Mouse (Mus musculus) heart, postnatal 14 days (tissue): ENCODE results near the gene Il25. TPM values are rescaled to one million over a fixed set of nuclear protein-coding genes. Genes with fewer than 3 reads are reported as not detected.

ENCODE experiments used
- DNase-seq, 2 experiments: peaks; one replicate each; pipeline ENCODE4 v3.0.0; 2021 to 2022
- intact Hi-C: fragments of 180-260 bp; cut with DNase I; formaldehyde crosslinking; loops from one replicate; pipeline ENCODE4 v1.15.1; 2025
- long read RNA-seq, 2 experiments: library from polyadenylated mRNA; stranded (forward); transcript quantifications; one replicate each; pipeline ENCODE4 v2.0.0; 2021
- total RNA-seq, 2 experiments: library from RNA; stranded (reverse); gene quantifications; 2 replicates each; pipeline ENCODE4 v1.2.3; 2021

Il25 gene
- total RNA-seq = not detected
- long read RNA-seq, experiment 1 = 0 reads
- long read RNA-seq, experiment 2 = 0 reads

- intact Hi-C loops = no loop called here
- DNase-seq = no peak
These were observed at the start of gene Il25 for GRCm38 (mm10) chr14:54932645-54933150. Gene Il25 (plus strand): TSS chr14:54932695.

GRCm38 (mm10) chr14:54883154-54884021, 49.1 kb upstream of the Il25 start, which contains the start of the genes Bcl2l2 and Gm20521:
Gene Bcl2l2 (plus strand): TSS chr14:54883377.
Gene Gm20521 (plus strand): TSS chr14:54883441.
- intact Hi-C loops = no loop called here
- peak; percentile 82 to 87 for DNase-seq

- DNase-seq = no peak
- intact Hi-C loops = no loop called here
These were observed 48.3 kb upstream of the Il25 start for GRCm38 (mm10) chr14:54884022-54884712.

- intact Hi-C loops = no loop called here
- DNase-seq = no peak
These were observed 47.2 kb upstream of the Il25 start for GRCm38 (mm10) chr14:54885309-54885708.

GRCm38 (mm10) chr14:54892200-54892599, 40.3 kb upstream of the Il25 start, which contains the start of gene Pabpn1:
Gene Pabpn1 (plus strand): TSS chr14:54892500.
- intact Hi-C loops = no loop called here
- DNase-seq = no peak

- peak; percentile 95 to 96 for DNase-seq
- intact Hi-C loops = no loop called here
These were observed 38.8 kb upstream of the Il25 start for GRCm38 (mm10) chr14:54893651-54894181.

GRCm38 (mm10) chr14:54894296-54895151, 38.0 kb upstream of the Il25 start:
- intact Hi-C loops = no loop called here
- DNase-seq = peak; percentile 71 to 76

GRCm38 (mm10) chr14:54897445-54897844, 35.0 kb upstream of the Il25 start:
- intact Hi-C loops = no loop called here
- DNase-seq = no peak

GRCm38 (mm10) chr14:54900383-54900782, 32.1 kb upstream of the Il25 start:
- DNase-seq = peak; percentile 56 to 75
- intact Hi-C loops = loop anchor here (2.0 to 5.0 kb wide), 2 partner anchors 114 to 202 kb away; partner anchors contain the start of gene Ngdn

- no peak for DNase-seq
- intact Hi-C loops = loop anchor here (5.0 kb wide), 1 partner anchor 199 kb away; no protein-coding TSS in a partner anchor
These were observed 28.9 kb upstream of the Il25 start for GRCm38 (mm10) chr14:54903641-54904040.

GRCm38 (mm10) chr14:54908682-54909081, 23.8 kb upstream of the Il25 start:
- intact Hi-C loops = no loop called here
- no peak for DNase-seq

GRCm38 (mm10) chr14:54912109-54912850, 20.2 kb upstream of the Il25 start:
- DNase-seq = peak in 1 of 2 experiments; percentile 23
- intact Hi-C loops = no loop called here

- peak; percentile 68 to 70 for DNase-seq
These were observed 19.6 kb upstream of the Il25 start, which contains the start of gene Slc22a17 for GRCm38 (mm10) chr14:54912886-54913285. Gene Slc22a17 (minus strand): TSS chr14:54913132.

GRCm38 (mm10) chr14:54913343-54913742, 19.2 kb upstream of the Il25 start:
- DNase-seq = no peak
- intact Hi-C loops = no loop called here

More at GRCm38 (mm10) chr14:54912886-54913285, 19.6 kb upstream of the Il25 start, which contains the start of gene Slc22a17:
- intact Hi-C loops = no loop called here

GRCm38 (mm10) chr14:54920076-54920685, 12.3 kb upstream of the Il25 start:
- intact Hi-C loops = no loop called here
- DNase-seq = no peak

- peak; percentile 69 to 70 for DNase-seq
- intact Hi-C loops = no loop called here
These were observed 7.7 kb upstream of the Il25 start for GRCm38 (mm10) chr14:54924641-54925348.
